In genomic region chr1:170962301-170962700, GRCm38 (mm10) we compare ENCODE assay signal across 17 mouse cellular contexts. TPM values are rescaled to one million over a fixed set of nuclear protein-coding genes. Genes with fewer than 3 reads are reported as not detected.
DNase-seq lines count a peak whose midpoint lies in the region; ATAC-seq and TF ChIP-seq lines count a peak whose summit lies in the region.
"Had no signal": no experiment of that assay in that cellular context is flagged by ENCODE, and none has a peak within 500 bp of the region (broad histone marks: within the 10 kb centered on the region; RNA-seq: fewer than 3 reads in every experiment).

No protein-coding gene starts in this region.

- ATAC-seq in kidney, postnatal 0 days (replicated peaks; ENCODE audit: low FRiP score, low read depth), result no peak
- ATAC-seq in midbrain, embryonic 14.5 days (ENCODE audit: low FRiP score, low TSS enrichment), result no peak

- DNase-seq in kidney, postnatal 0 days (ENCODE audit: low spot score), result peak; percentile 14
- DNase-seq in kidney, postnatal 25 days, result no peak
- peak; percentile 39 for DNase-seq in adrenal gland, adult 8-10 months
- peak; percentile 4 for DNase-seq in brain, adult 2 months (ENCODE audit: low read depth, low spot score)
- no peak for DNase-seq in midbrain, embryonic 10.5 days (ENCODE audit: low spot score)
- DNase-seq in midbrain, embryonic 14.5 days, result no peak
- DNase-seq: cerebellum, adult 8-10 months; kidney, postnatal 14 days; lung, adult 2 months; thymus, postnatal 25 days had no signal

- 49% methylated on average over 2 of the region's 2 CpGs for WGBS in kidney, postnatal 0 days
- WGBS in midbrain, embryonic 10.5 days, result 81% methylated on average over 2 of the region's 2 CpGs
- WGBS in midbrain, embryonic 14.5 days, result 90% methylated on average over 2 of the region's 2 CpGs

- no peak for TF ChIP-seq CTCF in kidney, postnatal 0 days (IDR thresholded peaks at IDR 0.05; ENCODE audit: low read depth)

- no peak overlapping the region for H3K4me3 ChIP-seq in kidney, postnatal 0 days (replicated peaks; ENCODE audit: low read depth, low read length)
- no peak overlapping the region for H3K4me3 ChIP-seq in myocyte
- H3K4me3 ChIP-seq in midbrain, embryonic 10.5 days, result no peak overlapping the region
- no peak overlapping the region for H3K4me3 ChIP-seq in midbrain, embryonic 14.5 days (replicated peaks; ENCODE audit: low read depth, low read length)
- H3K4me3 ChIP-seq: forebrain, embryonic 10.5 days; limb, embryonic 12.5 days; neural tube, embryonic 15.5 days had no signal

- H3ac ChIP-seq in myocyte (ENCODE audit: control insufficient read depth, insufficient read length), result no peak overlapping the region

- TF ChIP-seq POLR2A in myocyte (IDR thresholded peaks at IDR 0.05; ENCODE audit: insufficient read length, low read depth), result no peak

- no peaks in the 10 kb centered on the region for H3K9me3 ChIP-seq in kidney, postnatal 0 days (replicated peaks; ENCODE audit: low read length)
- H3K9me3 ChIP-seq in midbrain, embryonic 10.5 days (replicated peaks), result no peaks in the 10 kb centered on the region
- H3K9me3 ChIP-seq in midbrain, embryonic 14.5 days (ENCODE audit: control insufficient read depth, low read length), result no peaks in the 10 kb centered on the region
- H3K9me3 ChIP-seq: forebrain, embryonic 10.5 days; limb, embryonic 12.5 days; neural tube, embryonic 15.5 days had no signal

- no peaks in the 10 kb centered on the region for H3K36me3 ChIP-seq in kidney, postnatal 0 days (ENCODE audit: insufficient read depth, low read length)
- no peaks in the 10 kb centered on the region for H3K36me3 ChIP-seq in myocyte (ENCODE audit: control insufficient read depth, insufficient read depth)
- H3K36me3 ChIP-seq in midbrain, embryonic 10.5 days, result no peaks in the 10 kb centered on the region
- no peaks in the 10 kb centered on the region for H3K36me3 ChIP-seq in midbrain, embryonic 14.5 days (ENCODE audit: control insufficient read depth, insufficient read depth, low read length)
- H3K36me3 ChIP-seq: forebrain, embryonic 10.5 days; limb, embryonic 12.5 days; neural tube, embryonic 15.5 days had no signal

- H3K4me2 ChIP-seq in kidney, postnatal 0 days (ENCODE audit: low read length), result no peak overlapping the region
- peak overlapping the region; percentile 8 for H3K4me2 ChIP-seq in myocyte (ENCODE audit: low read depth)
- H3K4me2 ChIP-seq in midbrain, embryonic 14.5 days (ENCODE audit: low read length), result no peak overlapping the region
- H3K4me2 ChIP-seq: limb, embryonic 12.5 days; neural tube, embryonic 15.5 days had no signal

- no peak overlapping the region for H3K9ac ChIP-seq in kidney, postnatal 0 days (ENCODE audit: low read depth, low read length)
- H3K9ac ChIP-seq in midbrain, embryonic 14.5 days (replicated peaks; ENCODE audit: low read length), result no peak overlapping the region
- H3K9ac ChIP-seq: limb, embryonic 12.5 days; neural tube, embryonic 15.5 days had no signal

- H3K27me3 ChIP-seq in kidney, postnatal 0 days (ENCODE audit: insufficient read depth, low read length), result no peaks in the 10 kb centered on the region
- H3K27me3 ChIP-seq in myocyte (ENCODE audit: control insufficient read depth, insufficient read depth, insufficient read length), result no peaks in the 10 kb centered on the region
- H3K27me3 ChIP-seq in midbrain, embryonic 10.5 days (ENCODE audit: low read depth, poor library complexity, severe bottlenecking), result no peaks in the 10 kb centered on the region
- no peaks in the 10 kb centered on the region for H3K27me3 ChIP-seq in midbrain, embryonic 14.5 days (ENCODE audit: control insufficient read depth, insufficient read depth, low read length)
- H3K27me3 ChIP-seq: limb, embryonic 12.5 days; neural tube, embryonic 15.5 days had no signal

- H3K27ac ChIP-seq in kidney, postnatal 0 days, result no peak overlapping the region
- no peak overlapping the region for H3K27ac ChIP-seq in midbrain, embryonic 10.5 days (replicated peaks)
- H3K27ac ChIP-seq in midbrain, embryonic 14.5 days (replicated peaks; ENCODE audit: low read depth, low read length), result no peak overlapping the region
- H3K27ac ChIP-seq: forebrain, embryonic 10.5 days; limb, embryonic 12.5 days; neural tube, embryonic 15.5 days had no signal

- no peaks in the 10 kb centered on the region for H3K79me2 ChIP-seq in myocyte (ENCODE audit: control insufficient read depth, insufficient read depth)

- H3K4me1 ChIP-seq in kidney, postnatal 0 days (replicated peaks; ENCODE audit: insufficient read depth, low read length), result 0 out of 2 replicates have a peak, but pooled peaks cover 5% of the 10 kb centered on the region
- no peaks in the 10 kb centered on the region for H3K4me1 ChIP-seq in midbrain, embryonic 10.5 days
- H3K4me1 ChIP-seq in midbrain, embryonic 14.5 days (ENCODE audit: control insufficient read depth, insufficient read depth, low read length), result no peaks in the 10 kb centered on the region
- H3K4me1 ChIP-seq: forebrain, embryonic 10.5 days; limb, embryonic 12.5 days; neural tube, embryonic 15.5 days had no signal

TF ChIP-seq in myocyte, 11 proteins besides CTCF, POLR2A, EP300 and RAD21:
- no peak for TF ChIP-seq MYOD1 (IDR thresholded peaks at IDR 0.05; ENCODE audit: control insufficient read depth in 1 of 3, insufficient read length in 2 of 3, low read depth in 2 of 3)
- TF ChIP-seq POLR2AphosphoS2 (IDR thresholded peaks at IDR 0.05; ENCODE audit: insufficient read length, low read depth), result no peak
- no peak for TF ChIP-seq E2F4 (IDR thresholded peaks at IDR 0.05; ENCODE audit: insufficient read depth)
- TF ChIP-seq REST (IDR thresholded peaks at IDR 0.05; ENCODE audit: insufficient read depth, insufficient read length), result no peak
- TF ChIP-seq MAX (IDR thresholded peaks at IDR 0.05; ENCODE audit: low read depth), result no peak
- TF ChIP-seq SRF (IDR thresholded peaks at IDR 0.05; ENCODE audit: control insufficient read depth, insufficient read length, low read depth), result no peak
- TF ChIP-seq TCF3 (IDR thresholded peaks at IDR 0.05; ENCODE audit: insufficient read length, low read depth), result no peak
- TF ChIP-seq USF1 (IDR thresholded peaks at IDR 0.05; ENCODE audit: low read depth), result no peak
- peak; percentile 71 for TF ChIP-seq CEBPB (IDR thresholded peaks at IDR 0.05; ENCODE audit: insufficient read depth, poor library complexity, severe bottlenecking)

RNA-seq across cellular contexts. Expression of gene Fcgr2b, which starts 14.0 kb away (rescaled TPM):
- 6.4 and 8.0 TPM in 2 replicates for polyA plus RNA-seq in kidney, postnatal 0 days (2015; fragmentation: Nextera tagmentation; extraction: Ambion mirVana)
- 10 to 100 TPM in 3 of 4 experiments, 1 to 10 TPM in 1; 6.4 to 15.5 (median 12.2) TPM for total RNA-seq in adrenal gland, adult 8-10 months (2022)
- polyA plus RNA-seq in myocyte (2012; fragmentation: generic; extraction: Trizol), result 0.11 TPM
- 0.40 TPM in 1 of 2 replicates, not detected in the other for polyA plus RNA-seq in midbrain, embryonic 10.5 days (2016; fragmentation: Nextera tagmentation; extraction: Ambion mirVana)
- 1.4 TPM in 1 of 2 replicates, not detected in the other for polyA plus RNA-seq in midbrain, embryonic 14.5 days (2014; fragmentation: Nextera tagmentation; extraction: Ambion mirVana)
- polyA plus RNA-seq: forebrain, embryonic 10.5 days had no signal

RNA-seq across cellular contexts. Expression of gene Fcrla, which starts 34.9 kb away (rescaled TPM):
- not detected in 2 replicates for polyA plus RNA-seq in kidney, postnatal 0 days (2015; fragmentation: Nextera tagmentation; extraction: Ambion mirVana)
- total RNA-seq in adrenal gland, adult 8-10 months (2022), result under 1 TPM; 0.21 to 0.81 (median 0.59) TPM
- not detected for polyA plus RNA-seq in myocyte (2012; fragmentation: generic; extraction: Trizol)
- polyA plus RNA-seq in midbrain, embryonic 10.5 days (2016; fragmentation: Nextera tagmentation; extraction: Ambion mirVana), result not detected in 2 replicates
- polyA plus RNA-seq in midbrain, embryonic 14.5 days (2014; fragmentation: Nextera tagmentation; extraction: Ambion mirVana), result not detected in 2 replicates
- total RNA-seq: layer of hippocampus, postnatal 25 days; midbrain, postnatal 0 days had no signal
- polyA plus RNA-seq: forebrain, embryonic 10.5 days; limb, embryonic 12.5 days; midbrain, postnatal 0 days; neural tube, embryonic 15.5 days had no signal

RNA-seq across cellular contexts. Expression of gene Fcrlb, which starts 49.6 kb away (rescaled TPM):
- 0.32 and 0.41 TPM in 2 replicates for polyA plus RNA-seq in kidney, postnatal 0 days (2015; fragmentation: Nextera tagmentation; extraction: Ambion mirVana)
- not detected for total RNA-seq in adrenal gland, adult 8-10 months (2022)
- 1.6 TPM for polyA plus RNA-seq in myocyte (2012; fragmentation: generic; extraction: Trizol)
- 0.14 TPM in 1 of 2 replicates, not detected in the other for polyA plus RNA-seq in midbrain, embryonic 10.5 days (2016; fragmentation: Nextera tagmentation; extraction: Ambion mirVana)
- 0.34 and 0.71 TPM in 2 replicates for polyA plus RNA-seq in midbrain, embryonic 14.5 days (2014; fragmentation: Nextera tagmentation; extraction: Ambion mirVana)
- total RNA-seq: heart, postnatal 10 days had no signal
- polyA plus RNA-seq: forebrain, embryonic 10.5 days; limb, embryonic 12.5 days had no signal

RNA-seq across cellular contexts. Expression of gene Fcgr4, which starts 56.4 kb away (rescaled TPM):
- 2.0 and 2.3 TPM in 2 replicates for polyA plus RNA-seq in kidney, postnatal 0 days (2015; fragmentation: Nextera tagmentation; extraction: Ambion mirVana)
- total RNA-seq in adrenal gland, adult 8-10 months (2022), result 1 to 10 TPM; 4.1 to 7.5 (median 6.1) TPM
- 2.1 TPM for polyA plus RNA-seq in myocyte (2012; fragmentation: generic; extraction: Trizol)
- polyA plus RNA-seq in midbrain, embryonic 10.5 days (2016; fragmentation: Nextera tagmentation; extraction: Ambion mirVana), result 0.25 TPM in 1 of 2 replicates, not detected in the other
- polyA plus RNA-seq in midbrain, embryonic 14.5 days (2014; fragmentation: Nextera tagmentation; extraction: Ambion mirVana), result 1.5 TPM in 1 of 2 replicates, not detected in the other
- total RNA-seq: heart, postnatal 10 days; midbrain, postnatal 0 days had no signal

Comparison
In these comparisons a context has a peak if more than half of its experiments do, and no peak if none do; other contexts are left out.
1. DNase-seq: peak in kidney, postnatal 0 days (single experiment), adrenal gland, adult 8-10 months (single experiment) and brain, adult 2 months (single experiment); none in kidney, postnatal 25 days (0 of 2), midbrain, embryonic 10.5 days (single experiment) and midbrain, embryonic 14.5 days (single experiment).